24 mouse cellular contexts compared by ENCODE assay signal in the genomic region with DNA sequence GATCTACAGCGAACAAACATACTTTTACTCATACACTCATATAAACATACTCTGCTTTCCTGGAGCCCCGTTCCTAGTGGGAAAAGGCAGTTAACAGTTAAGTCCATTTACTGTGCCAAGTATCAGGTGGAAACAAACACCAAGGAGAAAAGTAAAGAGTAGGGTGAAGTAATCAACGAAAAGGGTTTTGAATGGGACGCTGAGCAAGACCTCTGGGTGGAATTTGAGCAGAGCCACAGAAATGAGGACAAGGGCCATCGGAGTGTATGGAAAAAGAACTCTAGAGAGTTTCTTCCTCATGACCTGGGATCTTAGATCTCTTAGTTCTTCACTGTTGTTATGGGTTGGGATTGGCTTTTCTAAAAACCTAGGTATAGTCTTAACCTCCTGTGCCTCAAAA.
"Had no signal": no experiment of that assay in that cellular context is flagged by ENCODE, and none has a peak within 500 bp of the region (broad histone marks: within the 10 kb centered on the region; RNA-seq: fewer than 3 reads in every experiment).

No protein-coding gene starts in this region.

- H3K27me3 ChIP-seq: heart, embryonic 12.5 days; hindbrain, embryonic 13.5 days; hindbrain, embryonic 15.5 days; limb, embryonic 13.5 days; limb, embryonic 15.5 days; liver, embryonic 13.5 days; liver, embryonic 15.5 days had no signal

- H3K4me2 ChIP-seq: heart, embryonic 12.5 days; hindbrain, embryonic 13.5 days; hindbrain, embryonic 15.5 days; kidney, embryonic 15.5 days; limb, embryonic 13.5 days; limb, embryonic 15.5 days; liver, embryonic 15.5 days had no signal

- H3K9me3 ChIP-seq: heart, embryonic 12.5 days; hindbrain, embryonic 13.5 days; hindbrain, embryonic 15.5 days; kidney, embryonic 15.5 days; limb, embryonic 15.5 days; liver, embryonic 13.5 days; liver, embryonic 15.5 days had no signal

- H3K9ac ChIP-seq: forebrain, postnatal 0 days; heart, embryonic 12.5 days; hindbrain, embryonic 13.5 days; hindbrain, embryonic 15.5 days; kidney, embryonic 15.5 days; limb, embryonic 13.5 days; limb, embryonic 15.5 days; liver, embryonic 13.5 days; liver, embryonic 15.5 days had no signal

- DNase-seq: forebrain, postnatal 0 days; gastrocnemius, postnatal 14 days; gastrocnemius, postnatal 36 days; heart, postnatal 14 days; heart, postnatal 36 days; kidney, adult 11 months; kidney, adult 2 months; kidney, adult 9 months; kidney, postnatal 14 days; kidney, postnatal 36 days; layer of hippocampus, adult 9-11 months; layer of hippocampus, postnatal 36 days; left cerebral cortex, postnatal 4 days had no signal

- H3K27ac ChIP-seq: hindbrain, embryonic 13.5 days; hindbrain, embryonic 15.5 days; hindbrain, postnatal 0 days; kidney, embryonic 15.5 days; kidney, postnatal 0 days; limb, embryonic 13.5 days; limb, embryonic 15.5 days; liver, embryonic 15.5 days had no signal

- ATAC-seq: forebrain, postnatal 0 days; hindbrain, postnatal 0 days; intestine, embryonic 16.5 days had no signal

- H3K4me3 ChIP-seq: heart, embryonic 12.5 days; hindbrain, embryonic 13.5 days; hindbrain, embryonic 15.5 days; kidney, embryonic 15.5 days; limb, embryonic 13.5 days; limb, embryonic 15.5 days; liver, embryonic 13.5 days; liver, embryonic 15.5 days had no signal

- H3K4me1 ChIP-seq: hindbrain, embryonic 15.5 days; limb, embryonic 13.5 days had no signal

- H3K36me3 ChIP-seq: heart, embryonic 12.5 days; hindbrain, embryonic 13.5 days; hindbrain, embryonic 15.5 days; kidney, embryonic 15.5 days; limb, embryonic 13.5 days; limb, embryonic 15.5 days; liver, embryonic 15.5 days had no signal
